ENCODE assay signal across 15 mouse cellular contexts in genomic region chr12:117268543-117269172, GRCm38 (mm10).
DNase-seq lines count a peak whose midpoint lies in the region; ATAC-seq and TF ChIP-seq lines count a peak whose summit lies in the region.
"Had no signal": no experiment of that assay in that cellular context is flagged by ENCODE, and none has a peak within 500 bp of the region (broad histone marks: within the 10 kb centered on the region; RNA-seq: fewer than 3 reads in every experiment).

No protein-coding gene starts in this region.

- ATAC-seq in forebrain, embryonic 13.5 days = no peak; the same call in 1 of the 2 replicates
- peak; percentile 80 for ATAC-seq in liver, embryonic 12.5 days
- no peak for ATAC-seq in liver, postnatal 0 days
- ATAC-seq in midbrain, embryonic 11.5 days (ENCODE audit: low FRiP score) = no peak
- ATAC-seq in neural tube, embryonic 15.5 days (ENCODE audit: low FRiP score) = no peak
- ATAC-seq: intestine, postnatal 0 days had no signal

- TF ChIP-seq EP300 in liver, postnatal 0 days (IDR thresholded peaks at IDR 0.05; ENCODE audit: low read depth) = no peak

- H3K9me3 ChIP-seq in forebrain, embryonic 13.5 days (replicated peaks) = no peaks in the 10 kb centered on the region
- H3K9me3 ChIP-seq in forebrain, embryonic 10.5 days = no peaks in the 10 kb centered on the region
- no peaks in the 10 kb centered on the region for H3K9me3 ChIP-seq in liver, embryonic 12.5 days (replicated peaks)
- no peaks in the 10 kb centered on the region for H3K9me3 ChIP-seq in liver, postnatal 0 days (ENCODE audit: low read length)
- H3K9me3 ChIP-seq in midbrain, embryonic 11.5 days (ENCODE audit: control insufficient read depth, low read length) = no peaks in the 10 kb centered on the region
- no peaks in the 10 kb centered on the region for H3K9me3 ChIP-seq in neural tube, embryonic 15.5 days (replicated peaks)
- H3K9me3 ChIP-seq: embryonic facial prominence, embryonic 10.5 days had no signal

- WGBS in forebrain, embryonic 13.5 days = 87% methylated on average over 7 of the region's 7 CpGs
- whole genome bisulfite sequencing in forebrain, embryonic 10.5 days = 88% methylated on average over 7 of the region's 7 CpGs
- WGBS in liver, embryonic 12.5 days (ENCODE audit: insufficient replicate concordance) = 61% methylated on average over 7 of the region's 7 CpGs
- 75% methylated on average over 7 of the region's 7 CpGs for WGBS in liver, postnatal 0 days (ENCODE audit: insufficient replicate concordance)
- WGBS in midbrain, embryonic 11.5 days = 89% methylated on average over 7 of the region's 7 CpGs
- 74% methylated on average over 7 of the region's 7 CpGs for WGBS in neural tube, embryonic 15.5 days

- no peaks in the 10 kb centered on the region for H3K27me3 ChIP-seq in forebrain, embryonic 13.5 days
- H3K27me3 ChIP-seq in forebrain, embryonic 10.5 days (ENCODE audit: poor library complexity, severe bottlenecking) = no peaks in the 10 kb centered on the region
- peaks cover 8% of the 10 kb centered on the region; the same call in 1 of the 2 replicates for H3K27me3 ChIP-seq in liver, embryonic 12.5 days (replicated peaks)
- H3K27me3 ChIP-seq in liver, postnatal 0 days (ENCODE audit: insufficient read depth, low read length) = no peaks in the 10 kb centered on the region
- no peaks in the 10 kb centered on the region for H3K27me3 ChIP-seq in midbrain, embryonic 11.5 days (ENCODE audit: control insufficient read depth, insufficient read depth, low read length)
- no peaks in the 10 kb centered on the region for H3K27me3 ChIP-seq in neural tube, embryonic 15.5 days (replicated peaks)

- H3K4me3 ChIP-seq in forebrain, embryonic 13.5 days = no peak overlapping the region
- H3K4me3 ChIP-seq in forebrain, embryonic 10.5 days = no peak overlapping the region
- no peak overlapping the region for H3K4me3 ChIP-seq in liver, embryonic 12.5 days
- no peak overlapping the region for H3K4me3 ChIP-seq in liver, postnatal 0 days (ENCODE audit: low read depth, low read length)
- H3K4me3 ChIP-seq in midbrain, embryonic 11.5 days (ENCODE audit: low read depth, low read length) = no peak overlapping the region
- no peak overlapping the region for H3K4me3 ChIP-seq in neural tube, embryonic 15.5 days (replicated peaks)
- H3K4me3 ChIP-seq: embryonic facial prominence, embryonic 10.5 days had no signal

- no peak overlapping the region for H3K4me2 ChIP-seq in forebrain, embryonic 13.5 days
- H3K4me2 ChIP-seq in liver, embryonic 12.5 days = no peak overlapping the region
- no peak overlapping the region for H3K4me2 ChIP-seq in liver, postnatal 0 days (ENCODE audit: low read depth, low read length)
- H3K4me2 ChIP-seq in midbrain, embryonic 11.5 days = no peak overlapping the region
- H3K4me2 ChIP-seq in neural tube, embryonic 15.5 days = no peak overlapping the region
- H3K4me2 ChIP-seq: lung, embryonic 14.5 days had no signal

- TF ChIP-seq CTCF in liver, postnatal 0 days (IDR thresholded peaks at IDR 0.05; ENCODE audit: low read depth) = no peak

- H3K4me1 ChIP-seq in forebrain, embryonic 13.5 days = peaks cover 34% of the 10 kb centered on the region
- H3K4me1 ChIP-seq in forebrain, embryonic 10.5 days = peaks cover 29% of the 10 kb centered on the region
- peaks cover 7% of the 10 kb centered on the region; the same call in 1 of the 2 replicates for H3K4me1 ChIP-seq in liver, embryonic 12.5 days
- H3K4me1 ChIP-seq in liver, postnatal 0 days (ENCODE audit: insufficient read depth) = no peaks in the 10 kb centered on the region
- H3K4me1 ChIP-seq in midbrain, embryonic 11.5 days (ENCODE audit: control insufficient read depth, insufficient read depth, low read length) = peaks cover 49% of the 10 kb centered on the region
- peaks cover 29% of the 10 kb centered on the region for H3K4me1 ChIP-seq in neural tube, embryonic 15.5 days

- no peak for DNase-seq in forebrain, embryonic 10.5 days (ENCODE audit: extremely low spot score, low spot score)
- no peak for DNase-seq in liver, postnatal 0 days
- peak; percentile 83 for DNase-seq in midbrain, embryonic 11.5 days (ENCODE audit: low spot score, missing footprints)
- no peak for DNase-seq in cerebellum, postnatal 4 days (ENCODE audit: low spot score in 2 of 2)
- no peak for DNase-seq in adrenal gland, postnatal 36 days
- DNase-seq: cerebellum, postnatal 25 days; heart, postnatal 14 days; kidney, postnatal 36 days; lung, embryonic 14.5 days; right cerebral cortex, postnatal 25 days had no signal

- no peak overlapping the region for H3K9ac ChIP-seq in forebrain, embryonic 13.5 days
- H3K9ac ChIP-seq in liver, embryonic 12.5 days = no peak overlapping the region
- no peak overlapping the region for H3K9ac ChIP-seq in liver, postnatal 0 days (replicated peaks)
- no peak overlapping the region for H3K9ac ChIP-seq in midbrain, embryonic 11.5 days (ENCODE audit: low read length)
- no peak overlapping the region for H3K9ac ChIP-seq in neural tube, embryonic 15.5 days (replicated peaks)
- H3K9ac ChIP-seq: lung, embryonic 14.5 days had no signal

- H3K36me3 ChIP-seq in forebrain, embryonic 13.5 days (ENCODE audit: poor library complexity, severe bottlenecking) = peaks cover 18% of the 10 kb centered on the region
- peaks cover 78% of the 10 kb centered on the region for H3K36me3 ChIP-seq in forebrain, embryonic 10.5 days (replicated peaks)
- H3K36me3 ChIP-seq in liver, embryonic 12.5 days = no peaks in the 10 kb centered on the region
- no peaks in the 10 kb centered on the region for H3K36me3 ChIP-seq in liver, postnatal 0 days (replicated peaks; ENCODE audit: insufficient read depth, low read length)
- peaks cover 20% of the 10 kb centered on the region for H3K36me3 ChIP-seq in midbrain, embryonic 11.5 days (ENCODE audit: control insufficient read depth, insufficient read depth, low read length)
- no peaks in the 10 kb centered on the region for H3K36me3 ChIP-seq in neural tube, embryonic 15.5 days

- peak overlapping the region; percentile 76 for H3K27ac ChIP-seq in forebrain, embryonic 13.5 days
- H3K27ac ChIP-seq in forebrain, embryonic 10.5 days = no peak overlapping the region
- no peak overlapping the region for H3K27ac ChIP-seq in liver, embryonic 12.5 days
- no peak overlapping the region for H3K27ac ChIP-seq in liver, postnatal 0 days (ENCODE audit: low read depth)
- H3K27ac ChIP-seq in midbrain, embryonic 11.5 days (ENCODE audit: low read depth, low read length) = peak overlapping the region; percentile 61; the same call in 1 of the 2 replicates
- peak overlapping the region; percentile 58 for H3K27ac ChIP-seq in neural tube, embryonic 15.5 days (replicated peaks)
- H3K27ac ChIP-seq: embryonic facial prominence, embryonic 10.5 days had no signal

Comparison
In these comparisons a context has a peak if more than half of its experiments do, and no peak if none do; other contexts are left out.
1. H3K27ac ChIP-seq: peak in forebrain, embryonic 13.5 days (single experiment), midbrain, embryonic 11.5 days (single experiment) and neural tube, embryonic 15.5 days (single experiment); none in forebrain, embryonic 10.5 days (single experiment), liver, embryonic 12.5 days (single experiment) and liver, postnatal 0 days (single experiment).